Mouse (Mus musculus) stomach, postnatal 0 days (tissue): ENCODE data around the gene Cdc27.

Experiments used
- CTCF ChIP-seq: IDR thresholded peaks from 2 replicates; pipeline ENCODE4 v1.5.1; 2016; ENCODE audit warnings: antibody characterized with exemption, low read depth, mild to moderate bottlenecking, moderate library complexity
- EP300 ChIP-seq: optimal IDR thresholded peaks from 2 replicates; pipeline ENCODE3; 2016; ENCODE audit warnings: antibody characterized with exemption

- TF ChIP-seq CTCF (no peak), EP300 (no peak)
These were observed 10.6 kb downstream of the Cdc27 start for GRCm38 (mm10) chr11:104539811-104540210.
